Mouse (Mus musculus) lung, postnatal 0 days (tissue): ENCODE results near the gene Nek1.
A peak's percentile ranks its signal among the peaks of the same experiment; 100 is the strongest.

ENCODE experiments used
- CTCF ChIP-seq: IDR thresholded peaks from 2 replicates; pipeline ENCODE4 v1.5.1; 2016; ENCODE audit warnings: antibody characterized with exemption, mild to moderate bottlenecking
- EP300 ChIP-seq: IDR thresholded peaks from 2 replicates; pipeline ENCODE4 v1.6.1; 2016; ENCODE audit warnings: antibody characterized with exemption, mild to moderate bottlenecking, control low read depth

GRCm38 (mm10) chr8:61075059-61075458 lies 82.1 kb downstream of the Nek1 start:
- TF ChIP-seq CTCF (peak; percentile 63), EP300 (no peak)
